Mouse (Mus musculus) limb, embryonic 12.5 days (tissue): ENCODE results near the gene Stat6. TPM values are rescaled to one million over a fixed set of nuclear protein-coding genes. Genes with fewer than 3 reads are reported as not detected.

Experiments
- ATAC-seq: fragments of 200-750 bp; cut with Nextera tagmentation; 2 replicates; pipeline ENCODE4 v1.8.0; 2017; ENCODE audit warnings: low read depth, moderate TSS enrichment; ENCODE audit not compliant: insufficient number of reproducible peaks, insufficient read depth, low FRiP score, low TSS enrichment
- H3K27ac ChIP-seq: fragments of 300-500 bp; sonication (generic); 2 replicates; pipeline ENCODE4 v1.5.1; 2016; ENCODE audit warnings: mild to moderate bottlenecking, moderate library complexity
- H3K27me3 ChIP-seq: fragments of 300-500 bp; sonication (generic); 2 replicates; pipeline ENCODE4 v1.6.1; 2016; ENCODE audit warnings: mild to moderate bottlenecking, moderate library complexity
- H3K36me3 ChIP-seq: fragments of 300-500 bp; sonication (generic); 2 replicates; pipeline ENCODE4 v1.6.1; 2016; ENCODE audit warnings: mild to moderate bottlenecking, moderate library complexity
- H3K4me1 ChIP-seq: fragments of 300-500 bp; sonication (generic); replicated peaks from 2 replicates; pipeline ENCODE4 v1.6.1; 2016
- H3K4me2 ChIP-seq: fragments of 300-500 bp; sonication (generic); 2 replicates; pipeline ENCODE4 v1.6.1; 2016; ENCODE audit warnings: mild to moderate bottlenecking, moderate library complexity
- H3K4me3 ChIP-seq: fragments of 300-500 bp; sonication (generic); replicated peaks from 2 replicates; pipeline ENCODE4 v1.5.1; 2016; ENCODE audit warnings: mild to moderate bottlenecking
- H3K9ac ChIP-seq: fragments of 300-500 bp; sonication (generic); replicated peaks from 2 replicates; pipeline ENCODE4 v1.6.1; 2016; ENCODE audit warnings: mild to moderate bottlenecking, moderate library complexity
- H3K9me3 ChIP-seq: fragments of 300-500 bp; sonication (generic); 2 replicates; pipeline ENCODE4 v1.6.1; 2016; ENCODE audit warnings: mild to moderate bottlenecking, moderate library complexity
- WGBS: fragments of 180-500 bp; shearing (Covaris S2); methylation state at CpG from one replicate; pipeline ENCODE4 v1.1.7; 2016; 5-methylcytosine and 5-hydroxymethylcytosine counted together
- polyA plus RNA-seq: library from polyadenylated mRNA; unstranded; fragments of >200 nt; fragmentation: Nextera tagmentation; extraction: Ambion mirVana; gene quantifications from 2 replicates; pipeline ENCODE4 v1.2.1, GENCODE M21; 2016

The Stat6 gene
- polyA plus RNA-seq, 1 experiment from 2014 or later = 8.7 TPM

DNA sequence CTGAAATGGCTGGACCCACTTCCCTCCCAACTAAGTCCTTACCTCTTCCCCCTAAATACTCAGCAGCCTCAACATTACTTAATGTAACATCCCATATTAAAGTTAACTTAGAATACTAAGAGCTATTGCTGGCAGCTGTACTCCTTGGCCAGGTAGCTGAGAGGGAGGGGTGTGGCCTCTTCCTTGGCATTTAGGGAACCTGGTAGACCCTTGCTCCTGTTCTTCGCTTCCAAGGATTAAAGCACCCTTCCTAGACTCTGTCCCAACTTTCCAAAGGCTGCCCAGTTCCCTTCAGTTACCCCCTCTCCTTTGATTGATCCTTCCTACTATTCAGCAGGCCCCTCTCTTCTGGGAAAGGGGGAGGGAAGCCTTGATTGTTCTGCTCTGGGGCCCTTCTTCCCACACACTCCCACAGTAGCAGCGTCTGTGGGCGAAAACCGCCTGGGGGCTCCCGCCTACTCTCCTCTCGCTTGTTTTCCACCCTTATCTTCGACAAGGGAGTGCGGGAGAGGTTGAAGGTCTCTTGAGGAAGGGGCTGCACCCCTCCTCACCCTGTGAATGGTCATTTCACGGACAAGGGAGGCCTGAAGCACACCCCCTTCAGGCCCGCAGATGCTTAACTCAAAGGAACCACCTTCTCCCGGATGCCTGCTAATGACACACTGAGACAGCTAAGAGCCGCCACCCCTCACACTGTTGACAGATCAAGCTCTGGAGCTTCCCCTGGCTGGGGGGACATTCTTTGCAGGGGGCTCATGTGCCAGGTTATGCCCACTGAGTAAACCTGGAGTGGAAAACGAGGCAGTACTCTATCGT is 22.8 kb downstream of the Stat6 start:
- peak overlapping the region; percentile 80 for H3K4me3 ChIP-seq
- peak overlapping the region; percentile 88 for H3K4me2 ChIP-seq
- ATAC-seq = no peak
- no peaks in the 10 kb centered on the region for H3K9me3 ChIP-seq
- H3K27me3 ChIP-seq = no peaks in the 10 kb centered on the region
- peak overlapping the region; percentile 100 for H3K27ac ChIP-seq
- H3K36me3 ChIP-seq = peaks cover 36% of the 10 kb centered on the region
- WGBS = 5% methylated on average over 14 of the region's 14 CpGs
- H3K4me1 ChIP-seq = peaks cover 73% of the 10 kb centered on the region
- H3K9ac ChIP-seq = peak overlapping the region; percentile 92

DNA sequence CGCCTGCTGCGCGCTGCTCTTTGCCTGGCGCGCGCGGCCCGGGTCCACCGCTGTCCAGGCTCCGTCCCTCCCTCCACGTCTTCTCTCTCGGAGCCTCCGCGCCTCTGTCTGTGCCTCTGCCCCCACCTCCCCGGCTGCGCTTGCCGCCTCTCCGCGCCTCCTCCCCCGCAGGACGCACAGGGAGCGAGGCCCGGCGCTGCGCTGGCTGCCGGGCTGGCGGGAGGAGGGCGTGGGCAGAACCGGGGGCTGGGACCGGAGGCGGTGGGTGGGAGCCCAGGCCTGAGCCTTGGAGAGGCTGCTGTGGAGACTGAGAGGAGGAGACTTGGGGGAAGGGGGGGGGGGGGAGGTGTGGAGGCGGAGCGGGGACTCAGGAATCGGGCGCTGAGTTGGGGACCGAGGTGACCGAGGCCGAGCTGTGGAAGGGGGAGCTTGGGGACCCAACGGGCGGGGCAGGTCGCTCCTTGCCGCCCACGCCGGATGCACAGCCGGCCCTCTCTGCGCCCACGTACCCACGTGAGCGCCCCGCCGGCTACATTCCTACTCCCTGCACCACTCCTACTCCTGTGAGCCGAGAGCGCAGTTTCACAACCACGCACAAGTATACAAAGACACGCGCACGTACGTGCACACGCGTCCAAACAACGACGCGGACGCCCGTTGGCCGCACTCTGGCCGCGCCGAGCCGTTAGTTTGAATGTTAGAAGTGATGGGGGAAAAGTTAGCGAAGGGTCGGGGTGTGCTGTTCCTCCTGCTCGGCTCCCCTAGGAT is 23.9 kb downstream of the Stat6 start, which contains the start of gene Nemp1:
TSS of gene Nemp1 (plus strand) at position 401 of the 768 bp plus-strand sequence.
- peak within 1 kb of the TSS; percentile 80 for H3K4me3 ChIP-seq
- no peaks in the 10 kb centered on the region for H3K9me3 ChIP-seq
- H3K9ac ChIP-seq = peak within 1 kb of the TSS; percentile 92
- peak within 1 kb of the TSS; percentile 88 for H3K4me2 ChIP-seq
- peak; percentile 43 for ATAC-seq
- peaks cover 25% of the 10 kb centered on the region for H3K36me3 ChIP-seq
- WGBS = under 1% methylated on average over 68 of the region's 73 CpGs
- no peaks in the 10 kb centered on the region for H3K27me3 ChIP-seq
- peak within 1 kb of the TSS; percentile 100 for H3K27ac ChIP-seq
- H3K4me1 ChIP-seq = peaks cover 62% of the 10 kb centered on the region

DNA sequence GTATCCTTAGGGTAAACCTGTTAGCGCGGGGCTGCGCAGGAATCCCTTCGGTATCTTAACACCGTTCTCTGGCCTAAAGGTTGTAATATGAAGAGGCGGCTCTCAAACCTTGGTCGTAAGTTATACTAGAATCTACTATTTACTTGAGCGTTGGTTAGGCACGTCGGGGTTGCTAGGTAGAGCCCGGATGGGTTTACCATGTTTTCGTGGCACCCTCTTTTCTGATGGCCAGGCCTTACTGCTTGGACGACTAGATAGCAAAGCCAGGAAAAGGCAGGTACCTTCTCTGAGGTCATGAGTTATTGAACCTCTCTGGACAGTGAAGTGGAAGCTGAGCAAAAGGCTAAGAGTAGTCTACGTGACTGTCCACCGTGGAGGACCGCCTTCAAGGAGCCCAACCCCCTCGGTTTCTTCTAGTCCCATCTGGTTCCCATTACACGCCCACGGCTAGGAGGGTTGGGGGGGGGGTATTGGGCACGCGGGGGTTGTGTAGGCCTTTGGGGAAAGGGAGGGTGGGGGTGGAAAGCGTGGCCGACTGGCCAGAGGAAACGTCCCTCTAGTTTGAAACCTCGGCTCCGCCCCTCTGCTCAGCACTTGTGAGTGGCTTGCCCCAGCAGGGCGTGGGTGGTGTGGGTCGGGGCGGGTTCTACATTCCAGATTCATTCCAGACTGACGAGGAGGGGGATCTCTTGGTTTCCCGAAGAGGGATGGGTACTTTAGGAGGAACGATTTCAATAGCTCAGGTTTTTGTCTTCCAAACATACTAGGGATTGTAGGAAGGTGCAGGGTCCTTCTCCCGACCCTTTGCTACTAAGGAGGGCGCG is 24.7 kb downstream of the Stat6 start:
- Histone ChIP-seq H3K9ac (peak overlapping the region; percentile 92), H3K4me3 (peak overlapping the region; percentile 80), H3K4me1 (peaks cover 54% of the 10 kb centered on the region), H3K27ac (peak overlapping the region; percentile 100), H3K36me3 (peaks cover 25% of the 10 kb centered on the region), H3K27me3 (no peaks in the 10 kb centered on the region), H3K4me2 (peak overlapping the region; percentile 88), H3K9me3 (no peaks in the 10 kb centered on the region)
- under 1% methylated on average over 35 of the region's 35 CpGs for WGBS
- ATAC-seq = peak; percentile 72

DNA sequence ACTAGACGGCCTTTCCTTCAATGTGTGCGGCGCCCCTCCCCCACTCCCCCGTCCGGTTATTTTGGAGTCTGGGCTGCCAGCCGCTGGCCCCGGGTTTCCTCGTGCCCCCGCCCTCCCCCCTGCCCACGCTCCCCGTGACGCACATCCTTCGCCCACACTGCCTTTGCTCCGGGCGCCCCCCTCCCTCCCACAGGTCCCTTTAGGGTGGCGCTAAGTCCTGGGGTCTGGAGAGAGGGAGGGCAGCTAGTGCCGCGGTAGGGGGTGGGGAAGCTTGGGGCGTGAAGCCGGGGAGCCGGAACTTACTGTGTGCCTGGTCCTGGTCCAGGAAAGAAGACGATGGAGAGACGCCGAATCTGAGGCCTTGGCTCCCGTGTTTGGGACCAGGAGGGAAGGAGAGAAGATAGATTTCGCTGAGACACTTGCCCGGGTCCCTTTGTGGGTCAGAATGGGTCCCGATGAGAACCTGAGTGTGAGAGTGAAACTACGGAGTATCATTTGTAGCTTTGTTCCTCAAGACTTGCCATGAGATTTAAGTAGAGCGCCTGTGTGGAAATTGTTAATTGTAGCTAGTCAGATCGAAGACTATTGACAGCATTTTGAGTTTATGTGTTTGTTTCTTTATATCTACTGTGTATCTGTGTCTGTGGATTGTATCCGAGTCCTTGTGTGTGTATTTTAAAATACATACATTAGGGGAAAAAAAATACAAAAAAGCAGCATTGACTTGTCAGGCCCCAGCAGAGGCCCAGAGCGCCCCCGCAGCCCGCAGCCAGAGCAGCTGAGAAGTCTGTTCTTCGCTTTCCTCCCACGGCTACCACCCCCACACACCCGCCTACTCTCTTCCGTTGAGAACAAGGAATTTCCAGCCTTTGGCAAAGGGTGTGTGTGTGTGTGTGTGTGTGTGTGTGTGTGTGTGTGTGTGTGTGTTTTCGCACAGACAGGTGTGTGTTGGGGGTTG is 25.6 kb downstream of the Stat6 start, which contains the start of gene Nab2:
TSS of gene Nab2 (minus strand) at position 476 of the 958 bp plus-strand sequence.
- H3K4me2 ChIP-seq = peak within 1 kb of the TSS; percentile 88
- H3K9me3 ChIP-seq = no peaks in the 10 kb centered on the region
- peak within 1 kb of the TSS; percentile 92 for H3K9ac ChIP-seq
- H3K4me1 ChIP-seq = peaks cover 45% of the 10 kb centered on the region
- H3K27me3 ChIP-seq = no peaks in the 10 kb centered on the region
- ATAC-seq = 0 out of 2 replicates have a peak, but pooled peaks have one; percentile 2
- peaks cover 16% of the 10 kb centered on the region for H3K36me3 ChIP-seq
- H3K27ac ChIP-seq = peak within 1 kb of the TSS; percentile 100
- peak within 1 kb of the TSS; percentile 80 for H3K4me3 ChIP-seq
- WGBS = 2% methylated on average over 40 of the region's 40 CpGs

DNA sequence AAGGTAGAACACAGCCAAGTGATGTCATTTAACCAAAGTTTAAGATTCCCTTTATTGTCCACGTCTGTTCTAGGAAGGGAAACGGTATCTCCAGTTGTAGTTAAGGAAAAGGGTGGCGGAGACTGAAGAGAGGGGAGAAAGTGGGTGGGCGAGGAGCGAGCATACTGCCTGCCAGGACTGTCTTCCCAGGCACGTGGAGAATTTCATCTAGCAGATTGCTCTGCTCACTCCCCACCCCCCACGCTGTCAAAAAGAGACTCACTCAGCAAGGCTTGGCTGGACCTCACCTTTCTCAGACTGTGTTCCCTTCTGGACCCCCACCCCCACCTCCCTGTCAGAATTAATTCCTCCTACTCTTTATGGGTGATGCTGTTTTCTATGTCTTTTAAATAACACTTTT is 26.4 kb downstream of the Stat6 start:
- Histone ChIP-seq H3K4me2 (peak overlapping the region; percentile 88), H3K4me1 (peaks cover 37% of the 10 kb centered on the region), H3K36me3 (peaks cover 8% of the 10 kb centered on the region), H3K27ac (peak overlapping the region; percentile 100), H3K9me3 (no peaks in the 10 kb centered on the region), H3K4me3 (peak overlapping the region; percentile 80), H3K27me3 (no peaks in the 10 kb centered on the region), H3K9ac (no peak overlapping the region; the same call in 1 of the 2 replicates)
- 10% methylated on average over 7 of the region's 7 CpGs for WGBS
- no peak for ATAC-seq

DNA sequence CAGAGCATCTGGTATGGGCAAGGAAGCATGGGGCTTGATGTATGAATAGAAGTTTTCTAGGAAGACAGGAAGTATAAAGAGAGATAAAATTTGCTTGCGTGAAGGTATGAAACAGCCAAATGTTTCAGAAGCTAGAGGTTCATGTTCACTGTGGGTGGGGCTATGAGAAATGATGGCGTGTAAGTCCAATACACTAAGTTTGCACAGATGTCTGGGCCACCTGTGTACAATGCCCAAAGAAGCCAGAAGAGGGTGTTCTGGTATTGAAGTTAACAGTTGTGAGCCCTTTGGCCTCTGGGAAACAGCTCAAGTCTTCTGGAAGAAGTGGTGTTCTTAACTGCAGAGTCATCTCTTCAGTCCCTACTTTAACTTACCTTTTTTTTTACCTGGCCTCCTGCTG is 27.4 kb downstream of the Stat6 start:
- 82% methylated on average over 2 of the region's 2 CpGs for WGBS

DNA sequence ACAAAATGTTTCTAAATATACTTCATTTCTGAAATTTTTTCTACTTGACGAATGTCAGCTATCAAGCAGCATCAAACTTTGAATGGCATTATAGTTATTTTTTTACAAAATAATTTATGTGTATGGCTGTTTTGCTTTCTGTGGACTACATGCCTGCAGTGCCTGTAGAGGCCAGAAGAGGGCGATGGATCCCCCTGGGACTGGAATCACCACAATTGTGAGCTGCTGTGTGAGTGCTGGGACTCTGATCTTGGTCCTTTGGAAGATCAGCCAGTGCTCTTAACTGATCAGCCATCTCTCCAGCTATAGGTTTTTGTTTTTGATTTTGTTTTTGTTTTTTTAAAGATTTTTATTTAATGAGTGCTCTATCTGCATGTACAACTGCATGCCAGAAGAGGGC is 28.5 kb downstream of the Stat6 start:
- no peaks in the 10 kb centered on the region for H3K36me3 ChIP-seq
- no peaks in the 10 kb centered on the region for H3K9me3 ChIP-seq
- peaks cover 21% of the 10 kb centered on the region for H3K4me1 ChIP-seq
- H3K27ac ChIP-seq = no peak overlapping the region
- WGBS = 40% methylated on average over 2 of the region's 2 CpGs
- no peak overlapping the region for H3K4me3 ChIP-seq
- no peaks in the 10 kb centered on the region for H3K27me3 ChIP-seq
- H3K4me2 ChIP-seq = no peak overlapping the region
- no peak overlapping the region for H3K9ac ChIP-seq
- no peak for ATAC-seq

More for the DNA sequence above, 27.4 kb downstream of the Stat6 start:
- Histone ChIP-seq H3K4me1 (peaks cover 27% of the 10 kb centered on the region), H3K9me3 (no peaks in the 10 kb centered on the region), H3K27ac (no peak overlapping the region), H3K4me3 (no peak overlapping the region), H3K4me2 (no peak overlapping the region), H3K36me3 (no peaks in the 10 kb centered on the region), H3K27me3 (no peaks in the 10 kb centered on the region), H3K9ac (no peak overlapping the region)
- no peak for ATAC-seq

DNA sequence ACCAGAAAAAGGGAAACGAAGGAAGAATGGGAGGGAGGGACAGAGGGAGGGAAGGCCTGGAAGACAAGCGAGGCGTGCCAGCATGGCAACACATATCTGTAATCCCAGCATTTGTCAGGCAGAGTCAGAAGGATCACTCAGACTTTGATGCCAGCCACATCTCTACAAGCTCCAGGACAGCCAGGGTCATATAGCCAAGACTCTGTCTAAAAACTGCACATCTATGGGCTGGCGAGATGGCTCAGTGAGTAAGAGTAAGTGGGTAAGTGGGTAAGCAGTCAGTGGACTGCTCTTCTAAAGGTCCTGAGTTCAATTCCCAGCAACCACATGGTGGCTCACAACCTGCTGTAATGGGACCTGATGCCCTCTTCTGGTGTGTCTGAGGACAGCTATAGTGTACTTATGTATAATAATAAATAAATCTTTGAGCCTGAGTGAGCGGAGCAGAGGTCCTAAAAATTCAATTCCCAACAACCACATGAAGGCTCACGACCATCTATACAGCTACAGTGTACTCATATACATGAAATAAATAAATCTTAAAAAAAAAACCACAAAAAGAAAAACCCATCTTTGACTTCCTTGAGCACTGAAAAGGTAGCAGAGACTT is 31.4 kb downstream of the Stat6 start:
- H3K4me3 ChIP-seq = no peak overlapping the region
- H3K4me2 ChIP-seq = no peak overlapping the region
- H3K9ac ChIP-seq = no peak overlapping the region
- H3K36me3 ChIP-seq = no peaks in the 10 kb centered on the region
- H3K27me3 ChIP-seq = no peaks in the 10 kb centered on the region
- 92% methylated on average over 6 of the region's 6 CpGs for WGBS
- no peaks in the 10 kb centered on the region for H3K9me3 ChIP-seq
- H3K27ac ChIP-seq = no peak overlapping the region
- H3K4me1 ChIP-seq = peaks cover 17% of the 10 kb centered on the region
- ATAC-seq = no peak

DNA sequence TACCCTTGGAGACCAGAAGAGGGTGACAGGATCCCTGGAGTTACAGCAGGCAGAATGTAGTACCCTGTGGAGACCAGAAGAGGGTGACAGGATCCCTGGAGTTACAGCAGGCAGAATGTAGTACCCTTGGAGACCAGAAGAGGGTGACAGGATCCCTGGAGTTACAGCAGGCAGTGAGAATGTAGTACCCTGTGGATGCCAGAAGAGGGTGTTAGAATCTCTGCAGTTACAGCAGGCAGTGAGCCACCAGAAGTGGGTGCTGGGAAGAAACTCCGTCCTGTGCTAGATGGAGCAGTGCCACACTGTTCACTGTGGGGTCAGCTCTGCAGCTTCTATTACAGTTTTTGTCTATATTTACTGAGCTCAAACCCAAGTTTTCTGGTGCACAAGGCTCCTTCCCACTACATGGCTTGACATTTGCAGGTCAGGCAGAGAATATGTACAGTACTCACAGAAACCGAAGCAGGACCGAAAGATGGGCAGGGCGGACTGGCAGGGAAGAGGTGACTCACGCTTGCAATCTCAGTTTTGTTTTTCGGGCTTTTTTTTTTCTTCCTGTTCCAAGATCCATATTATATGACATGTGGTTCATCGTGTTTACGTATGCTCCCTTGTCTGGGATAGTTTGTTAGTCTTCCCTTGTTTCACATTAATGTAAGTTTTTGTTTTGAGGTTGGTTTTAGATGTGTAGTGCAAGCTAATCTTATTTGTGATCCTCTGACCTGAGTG is 32.2 kb downstream of the Stat6 start:
- Histone ChIP-seq H3K27ac (no peak overlapping the region), H3K9me3 (no peaks in the 10 kb centered on the region), H3K4me1 (peaks cover 8% of the 10 kb centered on the region), H3K4me2 (no peak overlapping the region), H3K36me3 (no peaks in the 10 kb centered on the region), H3K27me3 (no peaks in the 10 kb centered on the region), H3K9ac (no peak overlapping the region), H3K4me3 (no peak overlapping the region)
- 93% methylated on average over 8 of the region's 8 CpGs for WGBS
- no peak for ATAC-seq
